Mouse (Mus musculus) gastrocnemius, postnatal 14 days (tissue): ENCODE measurements around the gene Pax3. TPM values are rescaled to one million over a fixed set of nuclear protein-coding genes. Genes with fewer than 3 reads are reported as not detected.

ENCODE experiments used
- DNase-seq: peaks from one replicate; pipeline ENCODE4 v3.0.0; 2021; ENCODE audit warnings: mixed read lengths
- intact Hi-C: fragments of 180-260 bp; cut with DNase I; formaldehyde crosslinking; loops from one replicate; pipeline ENCODE4 v1.15.1; 2025; ENCODE audit warnings: low total_unique reads
- total RNA-seq, 2 experiments: library from RNA; stranded (reverse); gene quantifications; 2 replicates each; pipeline ENCODE4 v1.2.3; 2021

Pax3 gene
- total RNA-seq, 2 experiments from 2014 or later = not detected

GRCm38 (mm10) chr1:78201251-78202010 is 4.5 kb upstream of the Pax3 start:
- no peak for DNase-seq
- intact Hi-C loops = no loop called here

- intact Hi-C loops = no loop called here
- DNase-seq = no peak
Measured at GRCm38 (mm10) chr1:78200191-78200590, 3.3 kb upstream of the Pax3 start.

- no peak for DNase-seq
- intact Hi-C loops = no loop called here
Measured at GRCm38 (mm10) chr1:78199221-78199620, 2.3 kb upstream of the Pax3 start.

GRCm38 (mm10) chr1:78198319-78198940 is 1.5 kb upstream of the Pax3 start:
- DNase-seq = no peak
- intact Hi-C loops = no loop called here

GRCm38 (mm10) chr1:78197351-78198234 is 659 bp upstream of the Pax3 start:
- no peak for DNase-seq
- intact Hi-C loops = no loop called here

- intact Hi-C loops = no loop called here
- DNase-seq = no peak
Measured at GRCm38 (mm10) chr1:78195771-78196712, 892 bp downstream of the Pax3 start.

- intact Hi-C loops = no loop called here
Measured at GRCm38 (mm10) chr1:78195145-78195544, 1.8 kb downstream of the Pax3 start.

GRCm38 (mm10) chr1:78194381-78195047 is 2.4 kb downstream of the Pax3 start:
- no peak for DNase-seq
- intact Hi-C loops = no loop called here

More at GRCm38 (mm10) chr1:78195145-78195544, 1.8 kb downstream of the Pax3 start:
- DNase-seq = no peak

- no peak for DNase-seq
- intact Hi-C loops = no loop called here
Measured at GRCm38 (mm10) chr1:78193465-78193991, 3.4 kb downstream of the Pax3 start.

- intact Hi-C loops = no loop called here
Measured at GRCm38 (mm10) chr1:78192746-78193464, 4.0 kb downstream of the Pax3 start.

GRCm38 (mm10) chr1:78192217-78192735 is 4.7 kb downstream of the Pax3 start:
- no peak for DNase-seq
- intact Hi-C loops = no loop called here

More at GRCm38 (mm10) chr1:78192746-78193464, 4.0 kb downstream of the Pax3 start:
- DNase-seq = no peak

- DNase-seq = no peak
- intact Hi-C loops = no loop called here
Measured at GRCm38 (mm10) chr1:78191761-78192160, 5.2 kb downstream of the Pax3 start.

- intact Hi-C loops = no loop called here
- no peak for DNase-seq
Measured at GRCm38 (mm10) chr1:78191331-78191730, 5.6 kb downstream of the Pax3 start.

- intact Hi-C loops = no loop called here
Measured at GRCm38 (mm10) chr1:78190386-78191111, 6.4 kb downstream of the Pax3 start.

GRCm38 (mm10) chr1:78189501-78190345 is 7.2 kb downstream of the Pax3 start:
- DNase-seq = no peak
- intact Hi-C loops = no loop called here

More at GRCm38 (mm10) chr1:78190386-78191111, 6.4 kb downstream of the Pax3 start:
- DNase-seq = no peak

GRCm38 (mm10) chr1:78189016-78189415 is 7.9 kb downstream of the Pax3 start:
- no peak for DNase-seq
- intact Hi-C loops = no loop called here
